Mouse (Mus musculus) forebrain, embryonic 12.5 days (tissue): ENCODE measurements around the gene Nrgn. TPM values are rescaled to one million over a fixed set of nuclear protein-coding genes. Genes with fewer than 3 reads are reported as not detected.

ENCODE experiments used
- ATAC-seq: fragments of 200-750 bp; cut with Nextera tagmentation; 2 replicates; pipeline ENCODE4 v1.8.0; 2017; ENCODE audit warnings: moderate TSS enrichment; ENCODE audit not compliant: low FRiP score
- H3K27ac ChIP-seq: fragments of 300-500 bp; sonication (generic); 2 replicates; pipeline ENCODE4 v1.5.1; 2016; ENCODE audit warnings: mild to moderate bottlenecking
- H3K27me3 ChIP-seq: fragments of 300-500 bp; sonication (generic); 2 replicates; pipeline ENCODE4 v1.6.1; 2016; ENCODE audit warnings: mild to moderate bottlenecking
- H3K36me3 ChIP-seq: fragments of 300-500 bp; sonication (generic); replicated peaks from 2 replicates; pipeline ENCODE4 v1.6.1; 2016; ENCODE audit warnings: mild to moderate bottlenecking
- H3K4me1 ChIP-seq: fragments of 300-500 bp; sonication (generic); 2 replicates; pipeline ENCODE4 v1.6.1; 2016
- H3K4me2 ChIP-seq: fragments of 300-500 bp; sonication (generic); 2 replicates; pipeline ENCODE4 v1.6.1; 2016; ENCODE audit warnings: mild to moderate bottlenecking, moderate library complexity
- H3K4me3 ChIP-seq: fragments of 300-500 bp; sonication (generic); replicated peaks from 2 replicates; pipeline ENCODE4 v1.5.1; 2016; ENCODE audit warnings: mild to moderate bottlenecking
- H3K9ac ChIP-seq: fragments of 300-500 bp; sonication (generic); 2 replicates; pipeline ENCODE4 v1.6.1; 2016; ENCODE audit warnings: mild to moderate bottlenecking
- H3K9me3 ChIP-seq: fragments of 300-500 bp; sonication (generic); 2 replicates; pipeline ENCODE4 v1.6.1; 2016
- WGBS: fragments of 180-500 bp; shearing (Covaris S2); methylation state at CpG from one replicate; pipeline ENCODE4 v1.1.7; 2016; 5-methylcytosine and 5-hydroxymethylcytosine counted together
- polyA plus RNA-seq: library from polyadenylated mRNA; unstranded; fragments of >200 nt; fragmentation: Nextera tagmentation; extraction: Ambion mirVana; gene quantifications from 2 replicates; pipeline ENCODE4 v1.2.1, GENCODE M21; 2016

The Nrgn gene
- polyA plus RNA-seq, 1 experiment from 2014 or later: 3.8 TPM

DNA sequence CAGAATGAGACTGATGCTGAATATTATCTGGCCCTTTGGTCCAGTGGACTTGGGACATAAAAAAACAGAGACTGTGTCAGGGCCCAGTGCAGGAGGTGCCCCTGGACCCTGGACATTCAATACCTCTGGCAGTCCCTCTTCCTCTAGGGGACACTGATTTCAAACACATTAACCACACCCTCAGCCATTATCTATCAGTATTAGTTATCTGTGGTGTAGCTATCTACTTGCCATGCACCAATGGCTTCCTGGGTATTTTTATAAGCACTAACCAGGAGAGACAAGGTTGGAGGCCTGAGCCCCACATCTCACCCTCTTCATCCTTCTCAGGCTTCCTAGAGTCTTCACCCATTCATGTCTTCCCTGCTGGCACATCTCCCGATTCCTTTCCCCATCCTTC lies 2.3 kb downstream of the Nrgn start:
- Histone ChIP-seq H3K4me3 (no peak overlapping the region), H3K9me3 (no peaks in the 10 kb centered on the region), H3K27me3 (peaks cover 90% of the 10 kb centered on the region), H3K36me3 (no peaks in the 10 kb centered on the region), H3K4me1 (peaks cover 27% of the 10 kb centered on the region), H3K4me2 (no peak overlapping the region), H3K27ac (no peak overlapping the region), H3K9ac (no peak overlapping the region)
- 79% methylated on average over 1 of the region's 1 CpGs for WGBS
- no peak for ATAC-seq

DNA sequence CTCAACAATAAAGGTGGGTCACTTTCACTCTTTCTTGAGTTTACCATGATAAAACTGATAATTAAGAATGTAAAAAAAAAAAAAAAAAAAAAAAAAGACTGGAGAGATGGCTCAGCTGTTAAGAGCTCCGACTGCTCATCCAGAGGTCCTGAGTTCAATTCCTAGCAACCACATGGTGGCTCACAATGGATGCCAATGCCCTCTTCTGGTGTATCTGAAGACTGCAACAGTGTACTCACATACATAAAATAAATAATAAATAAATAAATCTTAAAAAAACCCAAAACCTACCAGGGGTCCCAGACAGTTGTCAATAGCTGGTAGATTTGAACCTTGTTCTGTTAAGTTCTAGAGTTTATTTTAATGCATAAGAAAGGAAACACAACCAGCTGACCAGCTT lies 5.8 kb downstream of the Nrgn start:
- no peak overlapping the region for H3K4me2 ChIP-seq
- H3K36me3 ChIP-seq: no peaks in the 10 kb centered on the region
- H3K4me1 ChIP-seq: peaks cover 23% of the 10 kb centered on the region
- peaks cover 86% of the 10 kb centered on the region for H3K27me3 ChIP-seq
- 95% methylated on average over 1 of the region's 1 CpGs for WGBS
- no peak overlapping the region for H3K9ac ChIP-seq
- H3K9me3 ChIP-seq: no peaks in the 10 kb centered on the region
- no peak for ATAC-seq
- no peak overlapping the region for H3K27ac ChIP-seq
- no peak overlapping the region for H3K4me3 ChIP-seq

DNA sequence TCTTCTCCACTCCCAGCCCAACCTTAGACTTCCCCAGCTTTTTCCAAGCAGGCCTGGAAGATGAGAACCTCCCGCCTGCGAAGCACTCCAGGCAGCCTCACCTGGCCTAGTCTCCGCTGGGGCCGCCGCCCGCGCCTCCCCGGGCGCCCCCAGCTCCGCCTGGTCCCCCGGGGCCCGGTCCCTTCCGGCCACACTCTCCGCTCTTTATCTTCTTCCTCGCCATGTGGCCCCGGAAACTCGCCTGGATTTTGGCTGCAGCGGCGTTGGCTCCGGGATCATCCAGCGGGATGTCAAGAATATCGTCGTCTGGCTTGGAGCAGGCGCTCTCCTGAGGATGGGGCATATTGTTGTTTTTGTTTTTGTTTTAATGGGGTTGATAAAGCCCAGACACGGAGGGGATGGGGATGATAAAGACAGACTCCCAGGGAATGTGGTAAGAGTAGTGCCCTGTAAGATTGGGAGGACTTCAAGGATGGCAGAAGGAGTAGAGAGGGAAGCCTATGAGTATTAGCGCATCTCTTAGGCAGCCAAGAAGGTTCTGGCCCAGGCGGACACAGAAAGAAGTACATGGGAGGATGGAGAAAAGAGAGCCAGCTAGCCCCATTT lies 6.8 kb downstream of the Nrgn start:
- H3K4me2 ChIP-seq: peak overlapping the region; percentile 56; the same call in 1 of the 2 replicates
- ATAC-seq: no peak
- WGBS: 13% methylated on average over 27 of the region's 27 CpGs
- peaks cover 20% of the 10 kb centered on the region for H3K4me1 ChIP-seq
- peaks cover 77% of the 10 kb centered on the region for H3K27me3 ChIP-seq
- H3K27ac ChIP-seq: no peak overlapping the region
- no peak overlapping the region for H3K9ac ChIP-seq
- H3K36me3 ChIP-seq: no peaks in the 10 kb centered on the region
- H3K4me3 ChIP-seq: no peak overlapping the region; the same call in 1 of the 2 replicates
- H3K9me3 ChIP-seq: no peaks in the 10 kb centered on the region

DNA sequence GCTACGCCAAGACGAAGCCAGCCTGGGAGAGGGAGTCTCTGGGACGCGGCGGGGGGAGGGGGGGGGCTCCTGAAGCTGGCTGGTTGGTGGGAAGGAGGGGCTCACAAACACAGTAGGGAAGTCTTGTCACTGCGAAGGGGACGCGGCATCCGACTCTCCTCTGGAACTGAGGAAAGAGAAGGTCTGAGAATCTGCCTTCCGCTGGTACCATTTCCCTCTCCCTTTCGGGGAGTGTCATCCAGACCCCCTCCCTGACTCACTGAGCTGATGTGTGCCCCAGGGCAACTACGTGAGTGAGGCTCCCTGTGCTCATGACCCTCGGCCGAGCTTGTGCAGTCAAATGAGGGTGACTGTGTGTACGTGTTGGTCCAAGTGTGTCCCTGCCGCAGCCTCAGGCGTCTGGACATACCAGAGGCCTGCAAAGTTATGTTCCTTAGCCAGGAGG lies 7.5 kb downstream of the Nrgn start:
- H3K4me3 ChIP-seq: peak overlapping the region; percentile 30
- no peaks in the 10 kb centered on the region for H3K36me3 ChIP-seq
- no peak overlapping the region for H3K9ac ChIP-seq
- H3K9me3 ChIP-seq: no peaks in the 10 kb centered on the region
- ATAC-seq: peak; percentile 62; the same call in 1 of the 2 replicates
- peak overlapping the region; percentile 56 for H3K4me2 ChIP-seq
- no peak overlapping the region for H3K27ac ChIP-seq
- H3K27me3 ChIP-seq: peaks cover 69% of the 10 kb centered on the region
- 7% methylated on average over 17 of the region's 17 CpGs for WGBS
- H3K4me1 ChIP-seq: peaks cover 20% of the 10 kb centered on the region

DNA sequence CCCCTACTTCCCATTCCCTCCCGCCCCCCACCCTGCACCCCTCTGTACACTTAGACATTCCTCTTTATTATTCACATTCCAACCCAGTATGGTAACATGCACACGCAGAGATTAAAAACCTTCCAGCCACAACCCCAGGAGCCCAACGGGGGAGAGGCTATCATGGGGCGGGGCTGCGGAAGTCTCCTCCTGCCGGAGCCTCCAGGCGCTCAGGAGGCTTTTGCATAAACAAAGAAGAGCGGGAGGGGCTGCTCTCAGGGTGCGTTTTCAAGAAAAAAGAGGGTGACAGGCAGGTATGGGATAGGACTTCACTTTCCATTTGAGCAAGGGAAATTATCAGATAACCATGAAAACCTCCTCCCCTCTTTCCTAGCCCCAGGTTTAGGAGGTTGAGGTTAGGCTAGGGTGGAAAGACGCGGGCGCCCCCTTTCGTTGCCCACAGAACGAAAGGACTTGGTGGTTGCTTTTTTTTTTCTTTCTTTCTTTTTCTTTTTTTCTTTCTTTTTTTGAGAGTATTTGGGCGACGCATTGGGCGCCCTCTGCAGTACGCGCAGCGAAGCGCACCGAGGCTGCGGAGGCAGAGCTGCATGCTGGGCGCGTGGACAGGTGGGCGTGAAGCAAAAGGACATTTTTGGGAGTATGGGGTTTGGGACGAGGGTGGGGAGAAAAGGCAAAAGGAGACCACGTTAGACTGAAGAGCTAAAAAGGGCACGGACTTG lies 8.1 kb downstream of the Nrgn start:
- Histone ChIP-seq H3K36me3 (no peaks in the 10 kb centered on the region), H3K27me3 (peaks cover 68% of the 10 kb centered on the region), H3K4me1 (peaks cover 20% of the 10 kb centered on the region), H3K9me3 (no peaks in the 10 kb centered on the region), H3K27ac (no peak overlapping the region), H3K4me3 (peak overlapping the region; percentile 30), H3K4me2 (peak overlapping the region; percentile 56), H3K9ac (0 out of 2 replicates have a peak overlapping the region, but pooled peaks have one; percentile 29)
- peak; percentile 57; the same call in 1 of the 2 replicates for ATAC-seq
- WGBS: under 1% methylated on average over 29 of the region's 29 CpGs

DNA sequence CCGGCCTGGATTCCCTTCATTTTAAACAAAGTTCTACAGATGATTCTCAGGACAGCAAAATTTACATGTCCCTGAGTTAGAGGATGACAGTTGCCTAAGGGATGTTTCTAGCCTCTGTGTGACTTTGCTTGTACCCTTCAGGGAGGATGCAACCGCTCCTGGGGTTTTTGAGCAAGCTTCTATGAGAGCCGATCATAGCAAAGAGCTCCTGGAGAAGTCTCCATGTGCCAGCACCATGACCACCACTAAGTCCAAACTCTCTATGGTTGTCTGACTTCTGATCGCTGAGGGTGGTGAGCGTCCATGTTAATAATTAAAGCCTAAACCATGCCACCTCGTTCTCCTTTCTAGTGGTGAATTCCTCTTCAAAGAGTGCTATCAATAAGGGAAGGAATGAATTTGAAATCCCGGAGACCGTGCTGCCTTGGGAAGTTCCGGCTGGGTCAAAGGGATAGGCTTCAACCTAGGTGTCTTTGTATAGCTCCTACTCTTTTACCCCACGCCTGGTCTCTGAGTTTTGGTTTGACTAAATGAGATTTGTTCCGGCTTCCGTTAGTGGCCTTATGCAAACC lies 8.7 kb downstream of the Nrgn start:
- Histone ChIP-seq H3K27me3 (peaks cover 63% of the 10 kb centered on the region), H3K36me3 (no peaks in the 10 kb centered on the region), H3K9ac (no peak overlapping the region), H3K4me3 (peak overlapping the region; percentile 30), H3K27ac (no peak overlapping the region), H3K4me2 (peak overlapping the region; percentile 56), H3K4me1 (peaks cover 20% of the 10 kb centered on the region), H3K9me3 (no peaks in the 10 kb centered on the region)
- ATAC-seq: no peak
- WGBS: 30% methylated on average over 12 of the region's 12 CpGs

DNA sequence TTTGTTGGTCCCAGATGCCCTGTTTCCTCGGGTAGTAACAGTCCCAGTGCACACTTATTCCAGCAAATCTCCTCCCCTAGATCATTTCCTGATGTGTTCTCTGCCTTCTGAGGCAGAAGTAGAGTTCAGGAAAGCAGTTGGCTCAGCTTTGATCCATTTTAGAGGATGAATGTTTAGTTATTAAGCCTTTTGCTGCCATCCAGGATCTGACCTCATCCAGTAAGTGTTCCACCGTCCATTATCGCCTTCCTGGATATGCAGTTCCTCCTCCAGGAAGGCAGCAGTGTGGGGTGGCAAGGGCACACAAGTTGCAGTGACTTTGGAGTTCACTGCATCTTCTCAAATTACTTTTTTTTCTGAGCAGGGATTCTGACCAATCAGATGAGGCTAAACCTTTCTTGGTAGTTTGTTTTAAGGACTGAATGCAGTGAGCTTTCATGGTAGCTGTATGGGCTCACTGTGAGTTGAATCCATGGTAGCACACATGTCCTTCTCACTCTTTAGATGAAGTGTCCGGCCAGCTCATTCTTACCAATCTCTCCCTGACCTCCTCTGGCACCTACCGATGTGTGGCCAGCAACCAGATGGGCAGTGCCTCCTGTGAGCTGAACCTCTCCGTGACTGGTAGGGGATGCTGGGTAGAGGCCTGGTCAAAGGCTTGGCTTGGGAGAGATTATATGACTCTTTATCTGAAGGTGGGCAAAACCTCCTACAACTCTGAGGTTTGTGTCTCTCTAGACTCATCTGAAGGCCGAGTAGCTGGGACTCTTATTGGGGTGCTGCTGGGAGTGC lies 10.7 kb downstream of the Nrgn start:
- H3K27me3 ChIP-seq: peaks cover 51% of the 10 kb centered on the region
- no peak overlapping the region for H3K4me3 ChIP-seq
- H3K9me3 ChIP-seq: no peaks in the 10 kb centered on the region
- no peaks in the 10 kb centered on the region for H3K36me3 ChIP-seq
- H3K27ac ChIP-seq: no peak overlapping the region
- H3K4me1 ChIP-seq: peaks cover 20% of the 10 kb centered on the region
- 77% methylated on average over 7 of the region's 7 CpGs for WGBS
- no peak overlapping the region for H3K9ac ChIP-seq
- no peak overlapping the region for H3K4me2 ChIP-seq
- no peak for ATAC-seq

DNA sequence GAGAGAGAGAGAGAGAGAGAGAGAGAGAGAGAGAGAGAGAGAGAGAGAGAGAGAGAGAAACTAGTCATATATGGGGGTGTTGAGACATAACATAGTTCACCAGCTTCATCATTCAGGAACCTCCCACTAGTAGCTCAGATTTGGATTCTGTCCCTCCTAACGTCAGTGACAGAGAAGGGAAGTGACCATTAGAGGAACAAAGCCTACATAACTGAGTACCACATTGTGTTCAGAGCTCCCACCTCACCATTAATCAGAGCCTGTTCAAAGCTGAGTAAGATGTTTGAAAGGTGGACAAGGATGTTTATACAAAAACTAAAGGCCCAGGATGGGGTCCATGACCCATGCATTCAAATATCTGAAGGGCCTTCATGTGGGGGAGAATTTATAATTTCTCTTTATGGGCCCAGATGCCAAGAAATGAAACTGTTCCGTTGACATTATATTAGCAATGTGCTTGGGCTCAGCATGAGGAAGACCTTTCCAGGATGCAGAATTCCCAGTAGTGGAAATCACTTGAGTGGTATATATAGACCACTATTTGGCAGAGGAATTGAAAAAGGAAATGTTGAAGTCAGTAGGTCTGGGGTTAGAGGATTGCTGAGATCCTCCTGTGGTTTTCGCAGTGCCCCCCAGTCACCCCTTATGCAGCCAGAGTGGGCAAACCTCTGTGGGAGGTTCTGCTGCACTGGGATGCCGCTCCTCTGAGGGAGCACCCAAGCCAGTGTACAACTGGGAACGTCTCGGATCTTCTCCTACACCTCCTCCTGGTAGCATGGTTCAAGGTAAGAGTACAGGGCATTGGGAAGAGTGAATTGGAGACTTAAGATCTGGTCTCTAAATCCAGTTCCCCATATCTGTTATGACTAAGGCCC lies 11.8 kb downstream of the Nrgn start:
- ATAC-seq: no peak
- H3K27me3 ChIP-seq: peaks cover 42% of the 10 kb centered on the region
- peaks cover 19% of the 10 kb centered on the region for H3K4me1 ChIP-seq
- no peak overlapping the region for H3K9ac ChIP-seq
- H3K36me3 ChIP-seq: no peaks in the 10 kb centered on the region
- H3K9me3 ChIP-seq: no peaks in the 10 kb centered on the region
- no peak overlapping the region for H3K4me3 ChIP-seq
- no peak overlapping the region for H3K4me2 ChIP-seq
- no peak overlapping the region for H3K27ac ChIP-seq
- 86% methylated on average over 6 of the region's 6 CpGs for WGBS

DNA sequence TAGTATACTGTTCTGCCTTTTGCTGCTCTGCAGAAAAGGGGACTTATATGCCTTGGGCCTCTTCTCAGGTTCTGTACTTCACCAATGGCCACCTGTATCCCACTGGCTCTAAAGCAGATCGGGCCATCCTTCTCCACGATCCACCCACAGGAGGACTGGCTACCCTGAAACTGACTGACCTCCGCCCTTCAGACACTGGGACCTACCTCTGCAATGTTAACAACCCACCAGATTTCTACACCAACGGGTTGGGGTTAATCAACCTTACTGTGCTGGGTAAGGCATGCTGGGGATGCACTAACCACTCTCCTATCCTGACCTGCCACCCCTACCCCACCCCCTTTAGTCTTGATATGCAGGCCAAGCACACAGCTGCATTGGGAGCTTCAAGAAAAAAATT lies 12.5 kb downstream of the Nrgn start:
- Histone ChIP-seq H3K4me1 (peaks cover 12% of the 10 kb centered on the region), H3K36me3 (no peaks in the 10 kb centered on the region), H3K9me3 (no peaks in the 10 kb centered on the region), H3K27ac (no peak overlapping the region), H3K4me3 (no peak overlapping the region), H3K27me3 (peaks cover 34% of the 10 kb centered on the region), H3K4me2 (no peak overlapping the region), H3K9ac (no peak overlapping the region)
- ATAC-seq: no peak
- WGBS: 88% methylated on average over 4 of the region's 4 CpGs

DNA sequence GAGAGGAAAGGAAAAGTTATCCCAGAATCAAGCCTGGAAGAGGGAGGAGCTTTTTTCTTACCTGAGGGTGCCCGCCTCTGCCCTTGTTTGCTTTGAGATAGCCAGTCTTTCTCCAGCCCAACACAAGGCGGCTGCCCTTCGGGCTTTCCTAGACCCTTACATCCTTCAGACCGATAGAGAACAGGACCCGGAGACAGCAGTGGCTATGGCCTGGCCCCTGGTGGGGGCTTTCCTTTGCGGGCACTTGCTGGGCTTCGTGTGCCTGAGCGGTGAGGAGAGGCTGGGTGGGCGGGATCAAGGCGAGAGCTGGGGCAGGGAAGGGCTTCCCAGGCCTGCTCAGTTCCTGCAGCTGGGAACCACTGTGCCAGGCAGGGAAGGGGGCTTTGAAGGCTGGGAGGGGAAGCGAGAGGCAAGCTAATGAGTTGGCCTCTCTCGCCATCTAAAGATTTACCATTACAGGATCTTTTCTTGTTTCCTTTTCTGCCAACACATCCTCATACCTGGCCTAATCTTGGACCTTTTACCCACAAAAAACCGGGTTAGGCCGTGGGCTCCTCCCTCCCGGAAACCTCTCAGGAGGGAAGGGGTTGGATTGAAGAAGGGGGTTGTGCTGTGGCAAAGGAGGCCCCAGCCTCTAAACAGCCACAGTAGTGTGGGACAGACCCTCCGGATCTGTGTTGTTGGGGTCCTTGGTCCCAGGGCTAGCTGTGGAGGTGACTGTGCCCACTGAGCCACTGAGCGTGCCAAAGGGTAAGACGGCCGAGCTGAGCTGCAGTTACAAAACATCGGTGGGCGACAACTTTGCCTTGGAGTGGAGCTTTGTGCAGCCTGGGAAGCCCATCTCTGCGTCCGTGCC lies 13.3 kb downstream of the Nrgn start, which contains the start of gene Vsig2:
Gene Vsig2, plus strand, starts transcription at position 86 of the 856 bp plus-strand sequence.
- Histone ChIP-seq H3K9me3 (no peaks in the 10 kb centered on the region), H3K36me3 (no peaks in the 10 kb centered on the region), H3K27me3 (peaks cover 26% of the 10 kb centered on the region), H3K9ac (no peak within 1 kb of the TSS), H3K4me3 (no peak within 1 kb of the TSS), H3K4me2 (no peak within 1 kb of the TSS), H3K27ac (no peak within 1 kb of the TSS), H3K4me1 (peaks cover 4% of the 10 kb centered on the region)
- 49% methylated on average over 23 of the region's 23 CpGs for WGBS
- peak; percentile 44; the same call in 1 of the 2 replicates for ATAC-seq
